Mouse (Mus musculus): ENCODE results near the gene Ripply2. TPM values are rescaled to one million over a fixed set of nuclear protein-coding genes. Genes with fewer than 3 reads are reported as not detected.

The Ripply2 gene
- polyA plus RNA-seq, 1 experiment from 2014 or later, result 8.5 TPM

DNA sequence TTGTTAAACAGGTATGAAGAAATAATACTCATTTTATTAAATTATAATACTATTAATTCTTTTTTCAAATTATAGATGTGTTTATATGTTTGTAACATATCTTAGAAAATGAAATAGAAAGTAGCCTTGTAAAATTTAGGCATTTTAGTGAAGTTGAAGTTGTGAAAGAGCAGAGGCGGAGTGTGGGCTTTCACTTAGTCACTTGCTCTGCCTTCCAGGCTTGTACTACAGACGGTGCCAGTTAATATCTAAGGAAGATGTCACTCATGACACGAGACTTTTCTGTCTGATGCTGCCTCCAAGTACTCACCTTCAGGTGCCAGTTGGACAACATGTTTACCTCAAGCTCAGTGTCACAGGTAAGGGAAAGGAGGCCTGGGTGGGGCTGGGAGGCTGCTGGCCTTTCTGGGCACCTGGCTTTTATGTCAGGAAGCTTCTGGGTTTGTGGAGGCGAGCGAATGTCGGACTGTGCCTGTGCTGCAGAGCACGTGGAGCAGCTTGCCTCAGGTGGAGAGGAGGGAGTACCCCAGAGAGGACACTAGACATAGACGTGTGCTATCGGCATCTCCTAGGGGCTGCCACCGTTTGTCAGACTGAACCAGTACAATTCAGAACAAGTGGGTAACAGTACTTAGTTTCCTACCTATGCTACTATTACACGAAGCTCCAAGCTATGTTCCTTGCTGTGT is 40.4 kb downstream of the Ripply2 start:
- H3K36me3 ChIP-seq (replicated peaks; ENCODE audit: control insufficient read depth, insufficient read depth), result peaks cover 48% of the 10 kb centered on the region
- H3K27me3 ChIP-seq (ENCODE audit: control insufficient read depth, insufficient read depth, low read length), result no peaks in the 10 kb centered on the region
- H3K4me1 ChIP-seq (replicated peaks; ENCODE audit: control insufficient read depth, insufficient read depth, low read length), result no peaks in the 10 kb centered on the region
- H3K4me3 ChIP-seq (replicated peaks; ENCODE audit: low read length), result no peak overlapping the region
- no peak for DNase-seq (ENCODE audit: low spot score)
- ATAC-seq (ENCODE audit: low FRiP score), result no peak
- no peaks in the 10 kb centered on the region for H3K9me3 ChIP-seq (ENCODE audit: control insufficient read depth, low read length)
- H3K9ac ChIP-seq, result no peak overlapping the region
- 94% methylated on average over 11 of the region's 11 CpGs for WGBS
- H3K27ac ChIP-seq, result no peak overlapping the region
- no peak overlapping the region for H3K4me2 ChIP-seq (replicated peaks)

- no peak overlapping the region for H3K4me3 ChIP-seq (replicated peaks; ENCODE audit: low read length)
- no peaks in the 10 kb centered on the region for H3K27me3 ChIP-seq (ENCODE audit: control insufficient read depth, insufficient read depth, low read length)
- H3K9me3 ChIP-seq (ENCODE audit: control insufficient read depth, low read length), result no peaks in the 10 kb centered on the region
- peaks cover 67% of the 10 kb centered on the region for H3K36me3 ChIP-seq (replicated peaks; ENCODE audit: control insufficient read depth, insufficient read depth)
- no peak for ATAC-seq (ENCODE audit: low FRiP score)
- H3K4me1 ChIP-seq (replicated peaks; ENCODE audit: control insufficient read depth, insufficient read depth, low read length), result no peaks in the 10 kb centered on the region
- no peak overlapping the region for H3K27ac ChIP-seq
- no peak overlapping the region for H3K4me2 ChIP-seq (replicated peaks)
- WGBS, result 80% methylated on average over 5 of the region's 5 CpGs
- no peak overlapping the region for H3K9ac ChIP-seq
- no peak for DNase-seq (ENCODE audit: low spot score)
Observed at GRCm38 (mm10) chr9:87062337-87062736, 47.0 kb downstream of the Ripply2 start.

DNA sequence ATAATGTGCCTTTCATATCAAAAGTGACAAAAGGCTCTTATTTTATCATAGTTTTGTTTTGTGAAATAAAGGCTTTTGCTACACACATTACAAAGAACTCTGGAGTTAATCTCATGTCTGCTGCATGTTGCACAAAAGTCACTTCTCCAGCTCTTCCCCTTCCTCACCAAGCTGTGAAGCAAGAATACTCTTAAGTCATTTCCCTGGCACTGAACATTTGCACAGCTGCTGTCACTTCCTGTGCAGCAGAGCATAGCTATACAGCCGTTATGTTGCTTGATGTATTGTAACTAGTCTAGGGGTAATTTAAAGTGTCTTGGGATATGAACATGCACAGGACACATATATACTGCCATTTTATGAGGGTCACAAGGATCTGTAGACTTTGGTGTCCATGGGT is 52.8 kb downstream of the Ripply2 start:
- H3K27ac ChIP-seq, result no peak overlapping the region
- no peak overlapping the region for H3K9ac ChIP-seq
- peaks cover 12% of the 10 kb centered on the region; the same call in 1 of the 2 replicates for H3K9me3 ChIP-seq (ENCODE audit: control insufficient read depth, low read length)
- H3K4me1 ChIP-seq (replicated peaks; ENCODE audit: control insufficient read depth, insufficient read depth, low read length), result no peaks in the 10 kb centered on the region
- no peak overlapping the region for H3K4me2 ChIP-seq (replicated peaks)
- DNase-seq (ENCODE audit: low spot score), result no peak
- 94% methylated on average over 1 of the region's 1 CpGs for WGBS
- H3K36me3 ChIP-seq (replicated peaks; ENCODE audit: control insufficient read depth, insufficient read depth), result peaks cover 56% of the 10 kb centered on the region
- H3K4me3 ChIP-seq (replicated peaks; ENCODE audit: low read length), result no peak overlapping the region
- ATAC-seq (ENCODE audit: low FRiP score), result no peak
- no peaks in the 10 kb centered on the region for H3K27me3 ChIP-seq (ENCODE audit: control insufficient read depth, insufficient read depth, low read length)

Other genes with a start within 250 kb of the Ripply2 start
- gene Snap91, start 134.9 kb upstream of the Ripply2 start, polyA plus RNA-seq (2014; fragmentation: Nextera tagmentation; extraction: Ambion mirVana), result 92.3 and 105 TPM in 2 replicates
- gene Cyb5r4, start 6.5 kb downstream of the Ripply2 start, polyA plus RNA-seq (2014; fragmentation: Nextera tagmentation; extraction: Ambion mirVana), result 59.9 and 63.6 TPM in 2 replicates
- 2.1 and 2.4 TPM in 2 replicates for gene Mrap2, start 128.8 kb downstream of the Ripply2 start, polyA plus RNA-seq (2014; fragmentation: Nextera tagmentation; extraction: Ambion mirVana)
- gene Cep162, start 240.0 kb downstream of the Ripply2 start, polyA plus RNA-seq (2014; fragmentation: Nextera tagmentation; extraction: Ambion mirVana), result 6.2 and 7.1 TPM in 2 replicates